Mouse (Mus musculus) bone marrow, adult 2 months (tissue): ENCODE data around the gene Sepsecs. TPM values are rescaled to one million over a fixed set of nuclear protein-coding genes. Genes with fewer than 3 reads are reported as not detected.

Experiments
- H3K27ac ChIP-seq: fragments of 200-500 bp; 2 replicates; pipeline ENCODE4 v1.5.1; 2012; ENCODE audit warnings: low read depth, mild to moderate bottlenecking, control low read depth, inconsistent platforms, low read length; ENCODE audit not compliant: control insufficient read depth, poor library complexity, insufficient read depth
- H3K4me1 ChIP-seq: fragments of 200-500 bp; 2 replicates; pipeline ENCODE4 v1.6.1; 2011; ENCODE audit warnings: low read length; ENCODE audit not compliant: control insufficient read depth, insufficient read depth
- H3K4me3 ChIP-seq: fragments of 200-500 bp; replicated peaks from 2 replicates; pipeline ENCODE3; 2011; ENCODE audit warnings: mild to moderate bottlenecking, low read depth, low read length, control low read depth; ENCODE audit not compliant: control insufficient read depth
- CTCF ChIP-seq: fragments of 200-500 bp; IDR thresholded peaks from 2 replicates; pipeline ENCODE4 v1.5.1; 2011; ENCODE audit warnings: low read length, control low read depth; ENCODE audit not compliant: control insufficient read depth, insufficient read depth
- POLR2A ChIP-seq: fragments of 200-500 bp; IDR thresholded peaks from 2 replicates; pipeline ENCODE4 v1.6.1; 2011; ENCODE audit warnings: low read depth, mild to moderate bottlenecking, control low read depth, low read length, borderline replicate concordance; ENCODE audit not compliant: control insufficient read depth
- WGBS: fragments of 180-500 bp; shearing (Covaris S2); methylation state at CpG from one replicate; pipeline ENCODE4 v1.1.7; 2018; 5-methylcytosine and 5-hydroxymethylcytosine counted together
- polyA plus RNA-seq: library from polyadenylated mRNA; stranded (reverse); fragments of >200 nt; gene quantifications from 2 replicates; pipeline ENCODE4 v1.2.4, GENCODE M21; 2011; ENCODE audit warnings: low replicate concordance; ENCODE audit not compliant: missing spikeins, insufficient read depth, insufficient read length

Sepsecs gene
- polyA plus RNA-seq, 1 experiment: 8.8 TPM

- 76% methylated on average over 4 of the region's 4 CpGs for WGBS
- TF ChIP-seq POLR2A: no peak
- TF ChIP-seq CTCF: no peak
- H3K4me3 ChIP-seq: no peak overlapping the region
- no peak overlapping the region for H3K27ac ChIP-seq
- no peaks in the 10 kb centered on the region for H3K4me1 ChIP-seq
These were observed 10.7 kb upstream of the Sepsecs start for GRCm38 (mm10) chr5:52680191-52680590.

DNA sequence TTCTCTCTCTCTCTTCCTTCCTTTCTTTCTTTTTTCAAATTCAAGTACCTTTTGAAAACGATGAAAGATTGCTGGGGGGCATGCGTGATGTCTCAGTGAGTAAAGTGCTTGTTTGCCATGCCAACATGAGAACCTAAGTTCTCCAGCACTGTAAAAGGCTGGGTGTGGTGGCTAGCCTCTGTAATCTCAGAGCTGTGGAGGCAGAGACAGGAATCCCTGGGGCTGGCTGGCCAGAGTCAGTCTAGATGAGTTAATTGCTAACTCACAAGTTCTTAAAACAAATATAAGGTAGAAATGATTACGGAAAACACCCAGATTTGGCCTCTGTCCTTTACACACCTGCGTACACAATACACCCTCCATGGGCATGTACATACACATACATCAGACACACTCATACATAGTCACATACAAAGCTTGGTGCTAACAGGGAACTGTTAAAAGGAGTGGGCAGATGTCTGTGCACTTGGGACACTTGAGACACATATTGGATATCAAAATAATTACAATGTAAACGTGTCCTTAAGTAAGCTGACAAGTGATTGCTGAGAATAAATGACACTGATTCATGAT is 9.1 kb upstream of the Sepsecs start:
- no peak overlapping the region for H3K27ac ChIP-seq
- H3K4me1 ChIP-seq: no peaks in the 10 kb centered on the region
- H3K4me3 ChIP-seq: no peak overlapping the region
- 80% methylated on average over 5 of the region's 5 CpGs for WGBS
- no peak for TF ChIP-seq POLR2A
- no peak for TF ChIP-seq CTCF

GRCm38 (mm10) chr5:52677126-52677525 is 7.6 kb upstream of the Sepsecs start:
- 39% methylated on average over 3 of the region's 3 CpGs for WGBS
- TF ChIP-seq POLR2A (no peak), CTCF (no peak)
- H3K4me3 ChIP-seq: no peak overlapping the region
- no peaks in the 10 kb centered on the region for H3K4me1 ChIP-seq
- no peak overlapping the region for H3K27ac ChIP-seq

DNA sequence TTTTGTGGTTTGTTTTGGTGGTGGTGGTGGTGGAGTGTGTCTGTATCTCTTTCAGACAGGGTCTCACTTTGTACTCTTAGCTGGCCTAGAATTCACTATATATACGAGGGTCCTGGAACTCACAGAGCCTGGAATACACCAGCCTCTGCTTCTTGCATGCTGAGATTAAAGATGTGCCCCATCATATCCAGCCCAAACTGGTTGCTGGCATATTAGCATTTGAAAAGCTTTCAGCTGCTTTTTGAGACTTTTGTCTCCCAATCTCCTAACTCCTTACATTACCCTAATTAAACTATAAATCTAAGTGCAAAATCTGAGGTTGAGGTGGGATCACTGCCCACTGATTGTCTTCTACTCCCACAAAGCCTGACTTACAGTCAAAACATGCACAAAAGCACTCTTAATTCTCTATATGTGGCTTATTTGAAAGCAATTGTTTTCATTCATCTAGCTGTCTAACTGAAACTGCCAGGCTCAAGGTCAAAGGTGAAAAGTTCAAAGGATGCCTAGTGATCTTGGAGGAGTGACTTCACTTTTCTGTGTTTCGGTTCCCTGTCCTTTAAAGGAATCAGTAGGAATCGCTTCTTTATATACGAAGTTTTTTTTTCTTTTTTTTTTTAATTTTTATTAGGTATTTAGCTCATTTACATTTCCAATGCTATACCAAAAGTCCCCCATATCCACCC is 5.0 kb upstream of the Sepsecs start:
- no peak overlapping the region for H3K27ac ChIP-seq
- no peaks in the 10 kb centered on the region for H3K4me1 ChIP-seq
- no peak overlapping the region for H3K4me3 ChIP-seq
- TF ChIP-seq POLR2A (no peak), CTCF (no peak)
- 73% methylated on average over 4 of the region's 4 CpGs for WGBS

DNA sequence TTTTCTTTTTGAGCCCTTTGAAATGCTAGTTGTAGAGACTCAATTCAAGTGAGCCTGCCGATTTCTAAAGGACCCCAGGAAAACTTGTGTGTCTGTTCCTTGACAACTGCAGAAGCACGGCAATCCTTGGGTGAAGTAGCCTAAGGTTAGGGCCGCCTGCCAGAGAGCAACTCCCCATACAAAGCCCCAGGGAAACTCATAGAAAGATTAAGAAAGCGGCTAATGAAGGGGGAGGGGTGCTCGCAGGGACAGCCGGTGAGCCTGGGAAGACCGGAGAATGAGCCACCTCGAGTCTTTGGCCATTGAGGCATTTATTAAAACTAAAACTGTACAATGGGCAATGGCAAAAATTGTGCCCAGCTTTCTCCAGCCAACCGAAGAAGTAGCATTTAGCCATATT is 3.8 kb upstream of the Sepsecs start:
- 67% methylated on average over 9 of the region's 9 CpGs for WGBS
- Histone ChIP-seq H3K4me1 (no peaks in the 10 kb centered on the region; the same call in 1 of the 2 replicates), H3K27ac (no peak overlapping the region), H3K4me3 (no peak overlapping the region)
- TF ChIP-seq POLR2A (no peak), CTCF (no peak)

- 77% methylated on average over 3 of the region's 3 CpGs for WGBS
These were observed 1.2 kb upstream of the Sepsecs start for GRCm38 (mm10) chr5:52670745-52671144.

GRCm38 (mm10) chr5:52666766-52667165 is 2.7 kb downstream of the Sepsecs start:
- TF ChIP-seq CTCF (no peak), POLR2A (no peak)
- WGBS: 88% methylated on average over 3 of the region's 3 CpGs
- Histone ChIP-seq H3K27ac (no peak overlapping the region), H3K4me3 (no peak overlapping the region), H3K4me1 (no peaks in the 10 kb centered on the region; the same call in 1 of the 2 replicates)

More at GRCm38 (mm10) chr5:52670745-52671144, 1.2 kb upstream of the Sepsecs start:
- Histone ChIP-seq H3K27ac (no peak overlapping the region), H3K4me3 (no peak overlapping the region), H3K4me1 (no peaks in the 10 kb centered on the region; the same call in 1 of the 2 replicates)
- TF ChIP-seq CTCF: no peak
- TF ChIP-seq POLR2A: no peak

- Histone ChIP-seq H3K4me1 (no peaks in the 10 kb centered on the region), H3K27ac (no peak overlapping the region), H3K4me3 (no peak overlapping the region)
- TF ChIP-seq POLR2A: no peak
- no peak for TF ChIP-seq CTCF
- 52% methylated on average over 4 of the region's 4 CpGs for WGBS
These were observed 11.6 kb downstream of the Sepsecs start for GRCm38 (mm10) chr5:52657957-52658356.
